Mouse (Mus musculus) large intestine, adult 2 months (tissue): ENCODE data around the gene Siglech. TPM values are rescaled to one million over a fixed set of nuclear protein-coding genes. Genes with fewer than 3 reads are reported as not detected.
A peak's percentile ranks its signal among the peaks of the same experiment; 100 is the strongest.
"Not testable (repeated sequence)": the region's sequence is repeated elsewhere in the genome, so short reads cannot be mapped to it uniquely, and the experiment has no call there.

Experiments used
- DNase-seq: peaks from one replicate; pipeline ENCODE4 v3.0.0-alpha.2; 2012; ENCODE audit warnings: low read depth, low spot score
- WGBS: fragments of 180-500 bp; shearing (Covaris S2); methylation state at CpG from one replicate; pipeline ENCODE4 v1.1.7; 2018; 5-methylcytosine and 5-hydroxymethylcytosine counted together
- polyA plus RNA-seq: library from polyadenylated mRNA; depleted of rRNA; stranded (reverse); fragments of >200 nt; gene quantifications from 2 replicates; pipeline ENCODE4 v1.2.3, GENCODE M21; 2012; rRNA removed

The Siglech gene
- polyA plus RNA-seq: 0.84 and 4.3 TPM in 2 replicates

GRCm38 (mm10) chr7:55767926-55768325 lies at the start of gene Siglech:
Gene Siglech, plus strand, starts transcription at chr7:55768178.
- WGBS: 26% methylated on average over 3 of the region's 3 CpGs
- DNase-seq: no peak

DNA sequence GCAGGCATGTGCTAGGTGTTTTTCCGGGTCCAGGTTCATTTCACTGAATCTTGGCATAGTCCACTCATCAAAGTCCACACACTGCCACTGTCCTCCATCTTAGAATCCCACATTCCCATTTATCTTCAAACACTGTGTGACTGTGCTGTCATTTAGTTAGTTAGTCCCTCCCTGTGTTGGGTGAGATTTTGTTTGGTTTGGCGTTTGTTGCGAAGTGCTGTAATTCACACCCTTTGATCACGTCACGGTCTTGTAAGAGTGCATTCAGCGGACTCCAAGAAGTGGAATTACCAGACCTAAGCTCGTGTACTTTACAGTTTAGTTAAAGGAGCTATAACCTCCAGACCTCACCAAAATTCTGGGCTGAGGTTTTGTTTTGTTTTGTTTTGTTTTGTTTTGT lies 45.3 kb upstream of the Siglech start:
- no peak for DNase-seq
- 50% methylated on average over 7 of the region's 7 CpGs for WGBS

DNA sequence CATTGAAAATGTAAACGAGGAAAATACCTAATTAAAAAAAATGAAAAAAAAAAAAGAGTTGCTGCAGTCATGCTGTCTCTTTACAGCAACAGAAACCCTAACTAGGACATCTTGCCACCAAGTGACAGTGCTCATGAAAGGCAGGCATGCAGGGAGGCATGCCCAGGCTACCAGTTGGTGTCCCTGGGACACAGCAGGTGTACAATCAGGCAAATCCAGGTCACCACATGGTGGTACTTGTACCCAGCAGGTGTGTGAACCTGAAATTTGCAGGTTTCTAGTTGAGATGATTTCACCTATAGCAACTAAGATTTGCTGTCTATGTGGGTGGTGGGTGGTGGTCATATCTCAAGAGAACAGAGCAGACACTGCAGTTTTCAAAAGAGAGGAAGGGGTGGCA lies 39.1 kb upstream of the Siglech start:
- DNase-seq: no peak
- WGBS: 48% methylated on average over 1 of the region's 1 CpGs

- DNase-seq: no peak
- 94% methylated on average over 2 of the region's 2 CpGs for WGBS
These were observed 33.5 kb upstream of the Siglech start for GRCm38 (mm10) chr7:55734483-55734882.

DNA sequence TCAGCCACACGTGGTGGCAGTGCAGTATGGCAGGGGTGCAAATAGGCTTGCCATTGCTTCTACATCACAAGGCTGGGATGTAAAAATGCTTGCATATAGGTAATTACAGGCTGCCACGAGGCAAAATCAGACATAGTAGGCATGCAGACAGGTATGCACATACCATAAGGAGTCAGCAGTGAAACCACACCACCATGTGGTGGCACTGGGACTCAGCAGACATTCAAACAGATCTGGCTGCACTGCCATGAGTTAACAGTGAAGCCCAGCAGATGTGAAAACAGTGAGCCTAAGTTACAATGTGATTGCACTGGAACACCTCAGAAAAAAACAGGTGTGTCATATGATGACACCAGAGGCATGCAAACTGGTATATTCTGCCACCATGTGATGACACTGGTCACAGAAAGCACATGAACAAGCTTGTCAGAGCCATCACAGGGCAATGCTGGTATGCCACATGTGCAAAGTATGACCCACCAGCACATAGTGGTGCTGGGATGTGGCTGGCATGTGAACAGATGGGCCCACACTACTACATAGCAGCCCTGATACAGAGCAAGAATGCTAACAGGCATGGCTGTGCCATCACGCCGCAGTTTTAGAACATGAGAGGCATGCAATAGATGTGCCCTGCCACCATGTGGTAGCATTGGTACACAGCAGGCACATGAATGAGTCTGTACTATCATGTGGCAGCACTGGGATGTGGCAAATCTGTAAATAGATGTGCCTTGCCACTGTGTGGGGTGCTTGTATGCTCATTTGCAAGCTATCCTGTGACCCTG lies 30.7 kb upstream of the Siglech start:
- no peak for DNase-seq
- 53% methylated on average over 4 of the region's 4 CpGs for WGBS

- WGBS: 78% methylated on average over 3 of the region's 3 CpGs
- no peak for DNase-seq
These were observed 24.2 kb upstream of the Siglech start for GRCm38 (mm10) chr7:55743614-55744267.

- WGBS: 68% methylated on average over 10 of the region's 10 CpGs
- no peak for DNase-seq
These were observed 23.3 kb upstream of the Siglech start for GRCm38 (mm10) chr7:55744566-55745220.

DNA sequence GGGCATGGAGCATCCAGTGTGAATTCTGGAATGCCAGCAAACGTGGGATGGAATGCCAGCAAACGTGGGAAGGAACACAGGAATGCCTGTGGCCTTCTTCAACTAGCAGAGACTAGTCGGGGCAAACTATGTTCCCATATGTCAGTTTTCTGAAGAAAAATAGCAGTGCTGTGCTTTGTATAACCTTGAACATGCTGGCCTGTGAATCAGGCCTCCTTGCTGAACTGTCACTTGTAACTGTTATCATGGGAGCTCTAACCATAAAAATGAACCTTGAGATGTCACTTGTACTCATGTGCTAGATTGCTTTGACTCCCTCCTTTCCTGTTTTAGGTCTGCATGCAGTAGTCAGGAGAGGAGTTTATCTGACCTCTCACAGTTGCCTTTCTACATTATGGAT lies 17.1 kb upstream of the Siglech start:
- WGBS: 48% methylated on average over 3 of the region's 3 CpGs
- DNase-seq: no peak

DNA sequence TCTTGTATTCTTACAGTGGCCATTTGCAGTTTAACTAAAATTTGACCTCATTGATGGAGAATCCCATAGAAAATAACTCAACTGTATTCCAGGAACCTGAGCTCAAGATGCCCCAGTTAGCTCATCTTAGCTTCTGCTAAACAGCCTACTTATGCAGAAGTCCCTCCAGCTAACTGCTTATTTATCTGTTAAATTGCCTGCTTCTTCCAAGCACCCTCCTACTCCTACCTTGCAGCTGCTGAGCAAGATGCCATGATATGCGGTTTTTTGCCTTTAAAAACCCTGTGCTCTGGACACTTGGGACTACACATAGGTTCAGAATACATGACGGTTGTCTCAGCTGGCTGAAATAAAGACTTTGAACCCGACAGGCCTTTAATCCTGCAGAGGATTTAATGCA lies 8.6 kb upstream of the Siglech start:
- no peak for DNase-seq
- 64% methylated on average over 3 of the region's 3 CpGs for WGBS

GRCm38 (mm10) chr7:55780011-55780410 lies 12.0 kb downstream of the Siglech start:
- 46% methylated on average over 4 of the region's 4 CpGs for WGBS

GRCm38 (mm10) chr7:55782493-55782892 lies 14.5 kb downstream of the Siglech start:
- WGBS: 52% methylated on average over 3 of the region's 3 CpGs
- no peak for DNase-seq

More at GRCm38 (mm10) chr7:55780011-55780410, 12.0 kb downstream of the Siglech start:
- DNase-seq: no peak

DNA sequence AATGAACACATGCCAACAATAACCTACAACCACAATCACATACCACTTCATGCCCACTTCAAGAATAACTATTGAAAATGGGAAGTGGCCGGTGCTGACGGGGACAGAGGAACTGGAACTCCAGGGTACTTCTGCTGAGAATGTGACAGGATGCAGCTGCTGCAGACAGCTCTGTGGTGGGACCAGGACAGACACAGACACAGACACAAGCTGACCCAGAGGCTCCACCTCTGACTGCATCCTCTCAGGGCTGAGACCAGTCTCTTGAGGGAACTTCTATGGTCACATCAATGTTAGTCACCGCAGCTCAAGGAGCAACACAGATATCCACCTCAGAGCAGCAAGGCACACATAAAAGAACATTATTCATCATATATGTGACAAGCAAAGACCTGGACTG lies 16.6 kb downstream of the Siglech start:
- WGBS: 58% methylated on average over 3 of the region's 3 CpGs
- no peak for DNase-seq

GRCm38 (mm10) chr7:55790586-55790985 lies 22.6 kb downstream of the Siglech start:
- WGBS: 49% methylated on average over 5 of the region's 5 CpGs
- DNase-seq: not testable (repeated sequence)

GRCm38 (mm10) chr7:55792280-55792679 lies 24.3 kb downstream of the Siglech start:
- no peak for DNase-seq
- 79% methylated on average over 3 of the region's 3 CpGs for WGBS

DNA sequence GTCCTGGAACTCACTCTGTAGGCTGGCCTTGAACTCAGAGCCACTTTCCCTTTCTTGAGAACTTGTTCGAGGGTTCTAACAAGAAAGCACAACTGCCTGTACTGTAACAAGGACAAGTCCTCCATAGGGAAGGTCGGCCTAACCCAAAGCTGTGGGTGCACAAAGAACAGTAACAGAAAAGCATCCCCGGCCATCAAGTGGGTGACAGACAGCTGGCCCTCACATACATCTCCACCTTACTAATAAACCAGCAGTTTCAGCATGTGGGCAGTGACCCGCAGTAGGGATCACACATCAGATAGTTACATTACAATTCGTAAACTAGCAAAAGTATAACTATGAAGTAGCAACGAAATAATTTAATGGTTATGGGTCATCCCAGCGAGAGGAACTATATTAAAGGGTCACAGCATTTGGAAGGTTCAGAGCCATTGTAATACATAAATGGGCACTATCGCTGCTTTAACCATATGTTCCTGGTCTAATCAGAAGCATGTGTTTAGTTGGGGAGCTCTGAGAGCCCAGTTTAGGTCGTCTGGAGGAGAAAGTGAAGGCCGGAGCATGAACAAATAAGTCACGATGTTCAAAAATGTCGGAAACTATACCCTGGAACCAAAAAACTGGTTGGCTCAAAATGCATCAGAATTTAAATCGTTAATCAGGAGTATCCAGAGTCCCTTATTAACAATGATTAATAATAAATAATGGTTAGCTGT lies 25.4 kb downstream of the Siglech start:
- WGBS: 39% methylated on average over 13 of the region's 13 CpGs
- DNase-seq: no peak

- under 1% methylated on average over 51 of the region's 51 CpGs for WGBS
- DNase-seq: peak; percentile 78
These were observed 26.1 kb downstream of the Siglech start, which contains the start of gene Tubgcp5 for GRCm38 (mm10) chr7:55793952-55794603. Gene Tubgcp5, plus strand, starts transcription at chr7:55794154.

DNA sequence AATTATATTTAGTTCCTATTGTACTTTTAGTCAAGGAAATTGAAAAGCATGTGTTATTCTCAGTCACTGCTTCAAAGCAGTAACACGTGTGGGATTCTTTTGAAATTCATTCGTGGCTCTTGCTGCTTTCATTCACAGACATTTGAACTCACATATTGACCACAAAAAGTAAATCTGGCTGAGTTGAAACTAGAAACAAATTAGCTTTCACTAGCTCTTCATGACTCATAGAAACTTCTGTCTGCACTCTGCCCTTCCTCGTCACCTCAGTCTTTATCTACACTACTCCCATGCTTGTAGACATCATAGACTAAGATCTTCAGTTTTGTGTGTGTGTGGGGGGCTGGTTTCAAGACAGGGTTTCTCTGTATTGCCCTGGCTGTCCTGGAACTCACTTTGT lies 32.0 kb downstream of the Siglech start:
- 91% methylated on average over 3 of the region's 3 CpGs for WGBS
- DNase-seq: no peak

DNA sequence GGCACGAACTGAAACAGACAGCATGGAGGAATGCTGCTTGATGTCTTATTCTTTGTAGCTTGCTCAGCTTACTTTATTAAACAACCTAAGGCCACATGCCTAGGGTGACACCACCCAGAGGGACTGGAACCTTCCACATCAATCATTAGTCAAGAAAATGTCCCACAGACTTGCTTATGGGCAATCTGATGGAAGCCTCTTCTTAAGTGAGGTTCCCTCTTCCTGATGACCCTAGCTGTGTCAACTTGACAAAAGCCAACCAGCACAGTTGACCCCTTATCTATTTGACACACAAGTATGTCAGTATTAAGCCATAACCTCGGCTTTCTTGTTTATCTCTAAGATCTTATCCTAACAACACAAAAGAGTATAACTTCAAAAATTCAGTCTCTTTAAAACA lies 42.0 kb downstream of the Siglech start:
- 77% methylated on average over 2 of the region's 2 CpGs for WGBS
- no peak for DNase-seq

- WGBS: 78% methylated on average over 5 of the region's 5 CpGs
- DNase-seq: no peak
These were observed 56.5 kb downstream of the Siglech start for GRCm38 (mm10) chr7:55824468-55824867.
